Mouse (Mus musculus) layer of hippocampus, postnatal 14 days (tissue): ENCODE results near the gene Cmtm4. TPM values are rescaled to one million over a fixed set of nuclear protein-coding genes. Genes with fewer than 3 reads are reported as not detected.
"Not testable (repeated sequence)": the region's sequence is repeated elsewhere in the genome, so short reads cannot be mapped to it uniquely, and the experiment has no call there.

Source experiments
- DNase-seq, 2 experiments: peaks; one replicate each; pipeline ENCODE4 v3.0.0; 2021 to 2022; ENCODE audit warnings: low spot score in 2 of 2, mixed read lengths in 1 of 2
- total RNA-seq, 2 experiments: library from RNA; stranded (reverse); gene quantifications; 2 replicates each; pipeline ENCODE4 v1.2.3; 2021

Cmtm4 gene
- total RNA-seq, 2 experiments from 2014 or later = 49.0 to 53.7 TPM

DNA sequence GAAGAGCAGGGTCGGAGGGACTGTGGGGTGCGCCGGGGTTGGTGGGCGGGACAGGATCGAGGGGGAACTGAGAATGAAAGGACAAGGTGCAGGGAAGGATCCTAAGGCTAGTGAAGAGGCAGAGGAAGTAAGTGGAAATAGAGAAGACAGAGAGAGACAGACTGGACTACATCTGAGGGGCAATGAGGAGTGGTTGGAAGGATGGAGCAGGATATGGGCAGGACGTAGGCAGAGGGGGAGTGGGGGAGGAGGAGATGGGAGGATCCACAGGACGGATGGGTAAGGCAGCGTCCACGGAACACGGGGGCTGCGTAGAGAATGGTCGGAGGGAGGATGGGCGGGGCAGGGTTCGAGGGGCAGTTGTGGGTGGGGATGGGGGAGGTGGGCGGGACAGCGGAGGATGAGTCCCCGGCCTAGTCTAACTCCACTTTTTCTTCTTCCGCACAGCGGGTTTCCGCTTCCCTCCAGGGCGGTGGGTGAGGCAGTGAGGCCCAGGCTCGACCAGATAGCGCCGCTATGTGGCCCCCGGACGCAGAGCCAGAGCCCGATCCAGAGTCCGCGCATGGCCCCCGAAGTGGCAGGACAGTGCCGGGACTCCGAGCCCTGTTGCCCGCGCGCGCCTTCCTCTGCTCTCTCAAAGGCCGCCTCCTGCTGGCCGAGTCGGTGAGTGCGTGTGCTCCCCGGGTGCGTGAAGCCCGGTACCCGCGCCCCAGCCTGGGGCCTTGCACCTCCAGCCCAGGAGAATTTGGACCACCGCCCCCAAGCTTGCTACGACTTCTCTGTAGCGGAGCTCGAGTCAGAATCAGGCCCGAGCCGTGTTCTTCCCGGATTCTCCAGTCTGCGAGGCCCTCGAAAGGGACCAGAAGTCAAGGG lies 55.1 kb downstream of the Cmtm4 start:
- peak; percentile 67 to 71 for DNase-seq

GRCm38 (mm10) chr8:104339983-104340232 lies 55.7 kb downstream of the Cmtm4 start:
- DNase-seq = no peak

DNA sequence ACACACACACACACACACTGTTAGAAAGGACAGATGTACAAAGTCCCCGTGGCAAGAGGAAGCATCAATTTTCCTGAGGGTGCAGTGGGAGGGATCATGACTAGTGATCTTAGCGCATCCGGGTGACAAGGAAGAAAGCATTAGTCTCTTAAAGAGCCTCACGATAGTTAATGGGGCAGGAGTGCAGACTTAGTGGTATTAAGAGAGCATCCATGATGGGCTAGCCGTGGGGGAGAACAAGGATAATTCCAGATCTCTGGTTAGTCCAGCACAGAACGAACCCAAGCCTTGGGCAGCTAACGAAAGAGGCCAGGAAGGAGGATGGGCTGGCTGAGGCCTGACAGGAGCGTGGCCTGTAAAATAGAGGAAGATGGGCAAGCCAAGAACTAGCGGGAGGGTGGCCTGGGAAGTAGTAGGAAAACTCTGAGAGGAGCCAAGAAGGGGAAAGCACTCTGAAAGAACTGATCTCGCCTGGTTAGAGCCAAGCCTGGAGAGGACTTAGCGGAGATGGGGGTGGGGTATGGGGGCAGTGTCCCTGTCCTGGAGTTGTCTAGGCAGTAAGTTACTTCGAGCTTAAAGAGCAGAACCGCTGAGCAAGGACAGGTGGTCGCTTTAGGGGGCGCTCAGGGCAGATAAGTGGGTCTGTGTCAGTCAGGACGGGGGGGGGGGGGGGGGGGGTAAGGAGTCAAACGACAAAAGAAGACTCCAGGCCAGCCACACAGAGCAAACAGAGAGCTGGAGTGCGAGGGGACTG lies 56.2 kb downstream of the Cmtm4 start, which contains the start of gene Cmtm3:
Gene Cmtm3, plus strand, starts transcription at position 182 of the 754 bp plus-strand sequence.
- peak in 1 of 2 experiments; percentile 51 for DNase-seq

DNA sequence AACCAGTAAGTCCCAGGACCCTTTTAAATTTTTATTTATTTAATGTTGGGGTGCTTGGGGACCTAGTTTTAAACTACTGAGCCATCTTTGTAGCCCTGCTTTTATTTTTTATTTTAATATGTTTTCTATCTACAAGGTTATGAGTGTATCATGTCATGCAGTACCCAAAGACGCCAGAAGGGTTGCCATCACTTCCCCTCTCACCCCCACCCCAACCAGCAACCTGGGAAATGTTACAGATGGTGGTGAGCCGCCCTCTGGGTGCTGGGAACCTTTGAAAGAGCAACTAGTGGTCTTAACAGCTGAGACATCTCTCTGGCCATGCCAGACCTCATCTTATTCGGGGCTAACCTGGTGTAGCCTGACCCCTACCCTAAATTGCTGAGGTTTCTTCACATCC lies 57.7 kb downstream of the Cmtm4 start:
- DNase-seq = no peak

DNA sequence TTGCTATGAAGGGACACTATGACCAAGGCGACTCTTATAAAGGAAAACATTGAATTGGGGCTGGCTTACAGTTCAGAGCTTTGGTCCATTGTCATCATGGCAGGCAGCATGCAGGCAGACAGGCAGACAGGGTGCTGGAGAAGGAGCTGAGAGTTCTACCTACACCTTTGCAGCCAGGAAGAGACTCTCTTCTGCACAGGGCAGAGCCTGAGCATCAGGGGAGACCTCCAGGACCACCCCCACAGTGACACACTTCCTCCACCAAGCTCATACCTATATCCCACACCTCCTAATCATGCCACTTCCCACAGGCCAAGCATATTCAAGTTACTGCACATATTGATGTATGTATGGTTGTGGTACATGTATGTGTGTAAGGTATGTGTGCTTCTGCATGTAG lies 58.8 kb downstream of the Cmtm4 start:
- no peak for DNase-seq

DNA sequence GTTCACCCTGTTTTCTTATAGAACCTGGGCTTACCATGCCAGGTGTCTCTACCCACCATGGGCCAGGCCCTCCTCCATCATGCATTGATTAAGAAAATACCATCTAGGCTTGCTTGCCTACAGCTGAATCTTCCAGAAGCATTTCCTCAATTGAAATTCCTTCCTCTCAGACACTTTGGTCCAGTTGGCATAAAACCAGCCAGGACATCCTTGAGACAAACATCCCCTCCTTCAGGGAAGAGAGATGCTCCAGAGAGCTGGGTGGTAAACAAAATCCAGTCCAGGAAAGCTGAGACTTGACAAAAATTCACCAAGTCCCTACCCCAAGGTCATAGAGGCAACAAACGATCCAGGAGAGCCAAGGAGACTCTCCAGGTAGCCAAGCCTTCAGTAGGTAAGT lies 61.4 kb downstream of the Cmtm4 start:
- no peak for DNase-seq

DNA sequence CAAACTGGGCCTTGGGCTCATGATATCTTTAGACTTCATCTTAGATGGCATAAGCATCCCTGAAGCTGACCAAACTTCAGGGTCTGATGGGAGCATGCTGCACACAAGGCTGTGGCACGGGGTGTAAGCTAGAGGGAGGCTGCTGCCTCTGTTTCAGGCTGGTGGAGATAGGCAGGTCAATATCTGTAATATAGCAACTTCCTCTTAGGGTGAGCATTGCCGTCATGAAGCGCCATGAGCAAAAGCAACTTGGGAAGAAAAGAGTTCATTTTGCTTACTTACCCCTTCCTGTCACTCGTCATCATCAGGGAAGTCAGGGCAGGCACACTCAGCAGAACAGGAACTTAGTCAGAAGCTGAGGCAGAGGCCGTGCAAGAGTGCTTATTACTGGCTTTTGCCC lies 61.8 kb downstream of the Cmtm4 start:
- DNase-seq = no peak

DNA sequence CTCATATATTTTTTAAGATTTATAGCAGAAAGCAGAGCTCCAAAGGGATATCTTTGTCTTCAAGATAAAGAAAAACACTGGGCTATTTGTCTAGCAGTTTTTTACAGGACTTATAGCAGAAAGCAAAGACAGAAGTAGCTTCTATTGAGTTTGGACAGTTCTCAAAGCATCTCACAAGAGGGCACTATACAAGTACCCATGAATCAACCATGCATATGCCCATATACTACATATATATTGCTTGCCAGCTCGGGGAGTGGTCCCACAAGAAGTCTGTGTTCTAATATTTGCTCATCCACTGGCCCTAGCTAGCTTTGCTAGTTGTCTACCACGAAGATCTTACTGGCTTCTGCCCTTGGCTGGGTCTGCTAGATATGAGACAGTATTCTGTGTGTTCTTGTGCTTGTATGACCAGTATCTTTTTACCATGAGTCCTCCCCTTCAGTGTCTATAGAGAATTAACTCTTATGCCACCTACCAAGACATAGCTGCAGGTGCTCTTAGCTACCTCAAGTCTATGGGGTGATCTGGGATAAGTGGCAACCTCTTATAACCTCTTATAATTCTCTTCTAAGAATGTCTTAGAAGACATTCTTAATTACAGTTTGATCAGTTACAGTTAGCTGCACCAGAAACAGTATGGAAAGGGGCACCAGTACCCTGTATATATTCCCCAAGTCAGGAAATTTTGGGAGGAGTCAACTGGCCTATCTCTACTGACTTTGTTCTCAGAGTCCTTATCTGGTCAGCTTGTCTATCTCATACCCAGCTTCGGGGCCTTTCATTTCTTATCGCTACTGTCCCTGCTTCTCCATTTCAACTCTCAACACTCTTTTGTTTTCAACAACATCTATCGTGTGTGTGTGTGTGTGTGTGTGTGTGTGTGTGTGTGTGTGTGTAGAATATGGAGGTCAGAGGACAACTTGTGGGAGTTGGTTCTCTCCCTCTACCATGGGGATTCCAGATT lies 62.7 kb downstream of the Cmtm4 start:
- no peak for DNase-seq

DNA sequence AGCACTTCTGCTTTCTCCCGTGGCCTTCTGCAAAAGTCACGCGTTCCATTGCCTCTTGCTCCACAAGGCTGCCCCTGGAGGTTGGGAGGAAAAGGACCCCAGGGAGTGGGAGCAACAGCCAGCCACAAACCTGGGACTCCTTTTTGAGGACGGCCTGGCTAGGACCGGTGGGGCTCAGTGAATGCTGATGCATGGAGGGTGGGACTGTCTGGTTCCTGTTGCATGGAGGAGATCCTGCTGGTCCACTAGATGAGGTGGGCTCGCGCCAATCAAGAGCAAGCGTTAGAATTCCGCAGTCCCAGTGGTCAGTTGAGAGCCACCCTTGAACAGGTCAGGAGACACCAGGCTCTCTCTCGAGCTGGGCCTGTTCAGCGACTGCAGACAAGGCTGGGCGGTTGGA lies 73.7 kb downstream of the Cmtm4 start, which contains the start of gene Cmtm2b:
Gene Cmtm2b, plus strand, starts transcription at position 301 of the 400 bp plus-strand sequence.
- DNase-seq = not testable (repeated sequence)

GRCm38 (mm10) chr8:104321267-104321666 lies 74.3 kb downstream of the Cmtm4 start, which contains the start of gene Gm11020:
TSS of gene Gm11020 (plus strand) at chr8:104321567.
- DNase-seq = not testable (repeated sequence)

- no peak for DNase-seq
Observed at GRCm38 (mm10) chr8:104313311-104313710, 82.3 kb downstream of the Cmtm4 start.

GRCm38 (mm10) chr8:104312023-104312422 lies 83.6 kb downstream of the Cmtm4 start:
- not testable (repeated sequence) for DNase-seq

DNA sequence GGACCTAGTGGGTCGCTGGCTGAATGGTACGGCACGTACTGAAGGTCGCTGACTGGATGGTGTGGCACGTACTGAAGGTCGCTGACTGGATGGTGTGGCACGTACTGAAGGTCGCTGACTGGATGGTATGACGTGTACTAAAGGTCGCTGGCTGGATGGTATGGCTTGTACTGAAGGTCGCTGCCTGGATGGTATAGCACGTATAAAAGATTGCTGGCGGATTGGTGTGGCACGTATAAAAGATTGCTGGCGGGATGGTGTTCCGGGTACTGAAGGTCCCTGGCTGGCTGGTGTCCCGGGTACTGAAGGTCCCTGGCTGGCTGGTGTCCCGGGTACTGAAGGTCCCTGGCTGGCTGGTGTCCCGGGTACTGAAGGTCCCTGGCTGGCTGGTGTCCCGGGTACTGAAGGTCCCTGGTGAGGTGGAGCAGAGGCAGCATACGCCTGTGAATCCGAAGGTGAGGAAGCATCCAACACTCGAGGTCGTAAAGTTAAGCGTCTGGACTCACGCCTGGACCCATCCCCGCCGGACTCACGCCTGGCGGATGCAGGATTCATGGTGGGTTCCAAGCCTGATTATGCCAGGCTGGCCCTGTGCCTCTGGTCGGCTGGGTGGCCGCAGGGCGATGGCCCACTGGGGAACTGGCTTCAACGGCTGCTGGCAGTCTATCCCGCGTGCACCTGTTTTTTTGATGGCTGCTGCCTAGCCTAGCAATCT lies 86.0 kb downstream of the Cmtm4 start, which contains the start of the genes Gm45711 and Cmtm1:
Gene Gm45711, minus strand, starts transcription at position 641 of the 715 bp plus-strand sequence.
Gene Cmtm1, minus strand, starts transcription at position 705 of the 715 bp plus-strand sequence.
- peak; percentile 31 to 52 for DNase-seq

DNA sequence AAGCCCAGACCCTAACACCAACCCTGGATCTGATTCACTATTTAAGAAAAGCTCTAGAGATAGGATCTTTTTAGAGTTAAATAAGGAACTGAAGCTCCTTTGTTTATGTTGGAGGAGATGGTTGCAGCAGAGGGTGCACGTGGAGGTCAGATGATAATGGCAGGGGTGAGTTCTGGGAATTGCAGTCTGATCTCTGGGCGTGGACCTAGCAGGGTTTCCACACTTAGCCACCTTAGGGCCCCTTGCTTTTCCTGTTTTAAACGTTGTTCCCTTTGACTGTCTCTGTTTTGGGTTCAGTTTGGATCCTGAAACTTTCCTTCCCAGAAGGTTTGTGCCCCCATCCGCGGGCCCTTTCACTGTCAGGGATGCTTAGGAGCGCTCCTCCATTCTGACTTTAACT lies 87.3 kb downstream of the Cmtm4 start:
- not testable (repeated sequence) for DNase-seq

DNA sequence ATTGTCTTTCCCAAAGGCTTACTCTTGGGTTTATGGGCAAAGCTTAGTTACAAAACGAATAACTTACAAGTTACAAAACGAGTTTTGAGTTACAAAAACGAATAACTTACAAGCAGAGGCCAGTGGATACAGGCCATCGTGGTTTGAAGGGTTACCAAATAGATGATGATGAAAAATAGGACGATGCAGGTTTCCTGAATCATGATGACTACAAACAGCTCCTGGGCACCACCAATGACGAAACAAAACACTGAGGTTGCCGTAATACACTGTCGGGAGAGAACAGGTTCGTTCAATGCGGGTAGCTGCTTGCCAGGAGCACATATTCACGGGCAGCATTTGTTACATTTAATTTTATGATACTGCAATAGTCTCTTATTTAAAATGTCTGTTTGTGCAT lies 90.6 kb downstream of the Cmtm4 start:
- DNase-seq = no peak

- DNase-seq = not testable (repeated sequence)
Observed at GRCm38 (mm10) chr8:104302536-104302935, 93.1 kb downstream of the Cmtm4 start.

DNA sequence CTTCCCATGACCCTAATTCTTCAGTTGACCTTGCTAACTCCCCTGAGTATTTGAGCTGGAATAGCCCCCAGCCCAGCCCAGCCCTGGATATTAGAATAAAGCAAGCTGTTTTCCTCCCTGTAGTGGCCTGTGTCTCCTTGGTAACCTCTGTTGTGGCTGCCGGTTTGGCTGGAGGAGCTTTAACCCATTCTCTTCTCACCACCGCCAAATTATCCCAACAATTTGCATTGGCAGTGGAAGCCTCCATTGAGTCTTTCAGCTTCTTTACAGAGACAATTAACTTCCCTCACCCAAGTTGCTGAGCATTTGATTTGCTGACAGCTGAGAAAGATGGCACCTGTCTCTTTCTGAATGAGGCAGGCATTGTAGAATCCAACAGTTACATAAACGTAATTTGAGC lies 94.0 kb downstream of the Cmtm4 start:
- peak; percentile 16 to 40 for DNase-seq
